Mouse (Mus musculus) ES-Bruce4 (cell line): Measurements from ENCODE around the gene Lig1. TPM values are rescaled to one million over a fixed set of nuclear protein-coding genes. Genes with fewer than 3 reads are reported as not detected.

Experiments used
- H3K27ac ChIP-seq: 2 replicates; pipeline ENCODE4 v1.5.1; 2012; ENCODE audit warnings: low read length, inconsistent platforms; ENCODE audit not compliant: insufficient read depth
- H3K27me3 ChIP-seq: 2 replicates; pipeline ENCODE4 v1.6.1; 2012; ENCODE audit warnings: mild to moderate bottlenecking, low read length, inconsistent platforms; ENCODE audit not compliant: control insufficient read depth, poor library complexity, insufficient read depth, severe bottlenecking
- H3K36me3 ChIP-seq: 2 replicates; pipeline ENCODE4 v1.6.1; 2012; ENCODE audit warnings: inconsistent platforms, mild to moderate bottlenecking, low read length, moderate library complexity; ENCODE audit not compliant: control insufficient read depth, poor library complexity, insufficient read depth, severe bottlenecking
- H3K4me1 ChIP-seq: one replicate; pipeline ENCODE4 v1.8.1; 2011; ENCODE audit warnings: low read length; ENCODE audit not compliant: control insufficient read depth, insufficient read depth
- H3K4me3 ChIP-seq: 2 replicates; pipeline ENCODE4 v1.5.1; 2011; ENCODE audit warnings: low read depth, mild to moderate bottlenecking, low read length
- H3K9ac ChIP-seq: 2 replicates; pipeline ENCODE4 v1.6.1; 2012; ENCODE audit warnings: low read depth, mild to moderate bottlenecking, inconsistent platforms; ENCODE audit not compliant: poor library complexity, severe bottlenecking
- H3K9me3 ChIP-seq: replicated peaks from 2 replicates; pipeline ENCODE4 v1.6.1; 2012; ENCODE audit warnings: mild to moderate bottlenecking, low read length, inconsistent platforms; ENCODE audit not compliant: control insufficient read depth, poor library complexity, insufficient read depth, severe bottlenecking
- CTCF ChIP-seq: IDR thresholded peaks from one replicate; pipeline ENCODE4 v1.8.1; 2011; ENCODE audit warnings: low read depth, low read length
- EP300 ChIP-seq: IDR thresholded peaks from 2 replicates; pipeline ENCODE4 v1.6.1; 2011; ENCODE audit warnings: low read depth, low read length; ENCODE audit not compliant: insufficient read depth
- POLR2A ChIP-seq: IDR thresholded peaks from one replicate; pipeline ENCODE4 v1.8.1; 2011; ENCODE audit warnings: low read length; ENCODE audit not compliant: insufficient read depth
- polyA plus RNA-seq: library from polyadenylated mRNA; stranded (reverse); fragments of >200 nt; gene quantifications from 2 replicates; pipeline ENCODE4 v1.2.4, GENCODE M21; 2011; ENCODE audit warnings: low read depth; ENCODE audit not compliant: missing spikeins, insufficient read depth, insufficient read length

Lig1 gene
- polyA plus RNA-seq, 1 experiment, result 181 TPM

- Histone ChIP-seq H3K36me3 (peaks cover 86% of the 10 kb centered on the region), H3K27me3 (no peaks in the 10 kb centered on the region), H3K27ac (no peak overlapping the region), H3K4me3 (no peak overlapping the region), H3K4me1 (no peaks in the 10 kb centered on the region), H3K9ac (no peak overlapping the region), H3K9me3 (no peaks in the 10 kb centered on the region)
- TF ChIP-seq EP300, result no peak
- no peak for TF ChIP-seq POLR2A
- TF ChIP-seq CTCF, result no peak
Observed at GRCm38 (mm10) chr7:13291370-13291769, 14.3 kb downstream of the Lig1 start.

GRCm38 (mm10) chr7:13293878-13294855 lies 17.1 kb downstream of the Lig1 start:
- H3K4me1 ChIP-seq, result no peaks in the 10 kb centered on the region
- no peak overlapping the region for H3K4me3 ChIP-seq
- no peaks in the 10 kb centered on the region for H3K27me3 ChIP-seq
- H3K36me3 ChIP-seq, result peaks cover 78% of the 10 kb centered on the region
- H3K9me3 ChIP-seq, result no peaks in the 10 kb centered on the region
- TF ChIP-seq EP300 (no peak), POLR2A (no peak), CTCF (no peak)
- no peak overlapping the region for H3K9ac ChIP-seq
- no peak overlapping the region for H3K27ac ChIP-seq

GRCm38 (mm10) chr7:13295256-13295655 lies 18.2 kb downstream of the Lig1 start:
- no peak overlapping the region for H3K9ac ChIP-seq
- no peak overlapping the region for H3K27ac ChIP-seq
- no peaks in the 10 kb centered on the region for H3K4me1 ChIP-seq
- peaks cover 77% of the 10 kb centered on the region for H3K36me3 ChIP-seq
- no peak overlapping the region for H3K4me3 ChIP-seq
- no peak for TF ChIP-seq CTCF
- no peak for TF ChIP-seq EP300
- no peak for TF ChIP-seq POLR2A
- no peaks in the 10 kb centered on the region for H3K9me3 ChIP-seq
- no peaks in the 10 kb centered on the region for H3K27me3 ChIP-seq

- Histone ChIP-seq H3K36me3 (peaks cover 77% of the 10 kb centered on the region), H3K27ac (peak overlapping the region; percentile 86), H3K9ac (no peak overlapping the region), H3K4me1 (no peaks in the 10 kb centered on the region), H3K9me3 (no peaks in the 10 kb centered on the region), H3K27me3 (no peaks in the 10 kb centered on the region), H3K4me3 (no peak overlapping the region)
- TF ChIP-seq POLR2A (no peak), CTCF (no peak), EP300 (no peak)
Observed at GRCm38 (mm10) chr7:13297636-13298035, 20.6 kb downstream of the Lig1 start.

- H3K4me1 ChIP-seq, result no peaks in the 10 kb centered on the region
- TF ChIP-seq CTCF (no peak), POLR2A (no peak), EP300 (no peak)
- no peaks in the 10 kb centered on the region for H3K27me3 ChIP-seq
- H3K9ac ChIP-seq, result no peak overlapping the region
- H3K36me3 ChIP-seq, result peaks cover 79% of the 10 kb centered on the region
- no peaks in the 10 kb centered on the region for H3K9me3 ChIP-seq
- H3K4me3 ChIP-seq, result no peak overlapping the region
- no peak overlapping the region for H3K27ac ChIP-seq
Observed at GRCm38 (mm10) chr7:13298821-13299220, 21.7 kb downstream of the Lig1 start.

GRCm38 (mm10) chr7:13301643-13302042 lies 24.6 kb downstream of the Lig1 start:
- Histone ChIP-seq H3K36me3 (peaks cover 80% of the 10 kb centered on the region), H3K9ac (no peak overlapping the region), H3K27ac (no peak overlapping the region), H3K4me3 (no peak overlapping the region), H3K4me1 (no peaks in the 10 kb centered on the region), H3K27me3 (no peaks in the 10 kb centered on the region), H3K9me3 (no peaks in the 10 kb centered on the region)
- TF ChIP-seq EP300 (no peak), CTCF (no peak), POLR2A (no peak)
